Mouse (Mus musculus): ENCODE results near the gene Trim50. TPM values are rescaled to one million over a fixed set of nuclear protein-coding genes. Genes with fewer than 3 reads are reported as not detected.
"Not testable (repeated sequence)": the region's sequence is repeated elsewhere in the genome, so short reads cannot be mapped to it uniquely, and the experiment has no call there.

The Trim50 gene
- polyA plus RNA-seq, 1 experiment from 2014 or later: not detected

DNA sequence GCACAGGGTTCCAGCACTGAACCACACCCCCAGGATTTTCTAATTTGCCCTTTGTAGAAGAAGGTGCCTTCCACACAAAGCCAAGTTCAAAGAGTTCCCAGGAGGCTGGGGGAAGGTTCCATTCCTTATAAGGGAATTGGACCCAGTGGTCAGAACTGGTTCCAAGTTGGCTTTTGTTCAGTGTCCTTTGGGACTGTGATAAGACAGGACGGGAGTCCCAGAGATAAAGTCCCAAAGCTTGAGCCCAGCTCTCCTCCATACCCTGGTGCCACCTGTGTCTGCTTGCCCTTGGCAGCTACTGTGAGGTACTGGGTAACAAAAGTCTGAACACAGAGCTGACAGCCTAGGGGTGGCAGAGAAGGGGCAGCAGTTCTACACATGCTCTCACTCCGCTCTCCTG lies 6.7 kb downstream of the Trim50 start:
- peaks cover 2% of the 10 kb centered on the region; the same call in 1 of the 2 replicates for H3K9me3 ChIP-seq (ENCODE audit: control insufficient read depth, low read length)
- H3K4me3 ChIP-seq (ENCODE audit: low read depth, low read length): no peak overlapping the region
- 86% methylated on average over 2 of the region's 2 CpGs for WGBS
- no peaks in the 10 kb centered on the region for H3K27me3 ChIP-seq (replicated peaks; ENCODE audit: control insufficient read depth, insufficient read depth, low read length)
- no peak overlapping the region for H3K27ac ChIP-seq (ENCODE audit: low read depth, low read length)
- H3K4me1 ChIP-seq (replicated peaks; ENCODE audit: control insufficient read depth, insufficient read depth, low read length): no peaks in the 10 kb centered on the region
- ATAC-seq (replicated peaks; ENCODE audit: low FRiP score): no peak
- H3K4me2 ChIP-seq: no peak overlapping the region
- DNase-seq (ENCODE audit: low spot score): no peak
- H3K36me3 ChIP-seq (ENCODE audit: control insufficient read depth, insufficient read depth, low read length): no peaks in the 10 kb centered on the region
- H3K9ac ChIP-seq (ENCODE audit: low read depth, low read length): no peak overlapping the region

- Histone ChIP-seq H3K9ac (ENCODE audit: low read depth, low read length) (no peak overlapping the region), H3K4me1 (replicated peaks; ENCODE audit: control insufficient read depth, insufficient read depth, low read length) (no peaks in the 10 kb centered on the region), H3K4me2 (no peak overlapping the region), H3K36me3 (ENCODE audit: control insufficient read depth, insufficient read depth, low read length) (no peaks in the 10 kb centered on the region), H3K4me3 (ENCODE audit: low read depth, low read length) (no peak overlapping the region), H3K27me3 (replicated peaks; ENCODE audit: control insufficient read depth, insufficient read depth, low read length) (no peaks in the 10 kb centered on the region), H3K27ac (ENCODE audit: low read depth, low read length) (no peak overlapping the region), H3K9me3 (ENCODE audit: control insufficient read depth, low read length) (peaks cover 2% of the 10 kb centered on the region; the same call in 1 of the 2 replicates)
- 86% methylated on average over 3 of the region's 3 CpGs for WGBS
- DNase-seq (ENCODE audit: low spot score) (no peak), ATAC-seq (replicated peaks; ENCODE audit: low FRiP score) (no peak)
Observed at GRCm38 (mm10) chr5:135362572-135362971, 9.5 kb downstream of the Trim50 start.

- Histone ChIP-seq H3K4me2 (no peak overlapping the region), H3K27ac (ENCODE audit: low read depth, low read length) (no peak overlapping the region), H3K36me3 (ENCODE audit: control insufficient read depth, insufficient read depth, low read length) (no peaks in the 10 kb centered on the region), H3K4me3 (ENCODE audit: low read depth, low read length) (no peak overlapping the region), H3K9ac (ENCODE audit: low read depth, low read length) (no peak overlapping the region), H3K27me3 (replicated peaks; ENCODE audit: control insufficient read depth, insufficient read depth, low read length) (no peaks in the 10 kb centered on the region), H3K9me3 (ENCODE audit: control insufficient read depth, low read length) (no peaks in the 10 kb centered on the region), H3K4me1 (replicated peaks; ENCODE audit: control insufficient read depth, insufficient read depth, low read length) (no peaks in the 10 kb centered on the region)
- WGBS: 31% methylated on average over 12 of the region's 12 CpGs
- no peak; the same call in 1 of the 2 replicates for ATAC-seq (replicated peaks; ENCODE audit: low FRiP score)
- DNase-seq (ENCODE audit: low spot score): peak; percentile 51
Observed at GRCm38 (mm10) chr5:135363540-135363939, 10.4 kb downstream of the Trim50 start.

- H3K4me1 ChIP-seq (replicated peaks; ENCODE audit: control insufficient read depth, insufficient read depth, low read length): peaks cover 11% of the 10 kb centered on the region
- H3K9me3 ChIP-seq (ENCODE audit: control insufficient read depth, low read length): no peaks in the 10 kb centered on the region
- DNase-seq (ENCODE audit: low spot score) (no peak), ATAC-seq (replicated peaks; ENCODE audit: low FRiP score) (no peak)
- 53% methylated on average over 6 of the region's 6 CpGs for WGBS
- H3K4me2 ChIP-seq: no peak overlapping the region
- no peaks in the 10 kb centered on the region for H3K27me3 ChIP-seq (replicated peaks; ENCODE audit: control insufficient read depth, insufficient read depth, low read length)
- H3K4me3 ChIP-seq (ENCODE audit: low read depth, low read length): no peak overlapping the region
- H3K36me3 ChIP-seq (ENCODE audit: control insufficient read depth, insufficient read depth, low read length): peaks cover 12% of the 10 kb centered on the region
- H3K27ac ChIP-seq (ENCODE audit: low read depth, low read length): no peak overlapping the region
- H3K9ac ChIP-seq (ENCODE audit: low read depth, low read length): no peak overlapping the region
Observed at GRCm38 (mm10) chr5:135367841-135368240, 14.7 kb downstream of the Trim50 start.

GRCm38 (mm10) chr5:135368312-135368711 lies 15.2 kb downstream of the Trim50 start:
- ATAC-seq (replicated peaks; ENCODE audit: low FRiP score) (no peak), DNase-seq (ENCODE audit: low spot score) (no peak)
- Histone ChIP-seq H3K9ac (ENCODE audit: low read depth, low read length) (no peak overlapping the region), H3K4me1 (replicated peaks; ENCODE audit: control insufficient read depth, insufficient read depth, low read length) (peaks cover 11% of the 10 kb centered on the region), H3K36me3 (ENCODE audit: control insufficient read depth, insufficient read depth, low read length) (peaks cover 15% of the 10 kb centered on the region), H3K9me3 (ENCODE audit: control insufficient read depth, low read length) (no peaks in the 10 kb centered on the region), H3K4me2 (no peak overlapping the region), H3K27me3 (replicated peaks; ENCODE audit: control insufficient read depth, insufficient read depth, low read length) (no peaks in the 10 kb centered on the region), H3K4me3 (ENCODE audit: low read depth, low read length) (no peak overlapping the region), H3K27ac (ENCODE audit: low read depth, low read length) (no peak overlapping the region)
- WGBS: 81% methylated on average over 6 of the region's 6 CpGs

DNA sequence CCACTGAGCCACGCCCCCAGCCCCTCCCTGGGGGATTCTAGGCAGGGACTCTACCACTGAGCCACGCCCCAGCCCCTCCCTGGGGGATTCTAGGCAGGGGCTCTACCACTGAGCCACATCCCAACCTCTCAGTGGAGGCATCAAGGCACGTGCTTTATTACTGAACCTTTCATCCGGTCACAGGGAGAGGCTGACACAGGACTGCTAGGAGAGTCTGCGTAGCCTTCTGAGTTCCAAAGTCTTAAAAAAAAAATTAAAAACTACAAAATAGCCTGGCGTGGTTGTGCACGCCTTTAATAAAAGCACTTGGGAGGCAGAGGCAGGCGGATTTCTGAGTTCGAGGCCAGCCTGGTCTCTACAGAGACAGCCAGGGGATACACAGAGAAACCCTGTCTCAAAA lies 16.1 kb downstream of the Trim50 start:
- DNase-seq (ENCODE audit: low spot score); H3K9me3 ChIP-seq (ENCODE audit: control insufficient read depth, low read length); H3K27me3 ChIP-seq (replicated peaks; ENCODE audit: control insufficient read depth, insufficient read depth, low read length); ATAC-seq (replicated peaks; ENCODE audit: low FRiP score): not testable (repeated sequence)
- Histone ChIP-seq H3K4me1 (replicated peaks; ENCODE audit: control insufficient read depth, insufficient read depth, low read length) (peaks cover 11% of the 10 kb centered on the region), H3K36me3 (ENCODE audit: control insufficient read depth, insufficient read depth, low read length) (peaks cover 24% of the 10 kb centered on the region), H3K4me3 (ENCODE audit: low read depth, low read length) (peak overlapping the region; percentile 97), H3K4me2 (peak overlapping the region; percentile 86), H3K9ac (ENCODE audit: low read depth, low read length) (peak overlapping the region; percentile 92), H3K27ac (ENCODE audit: low read depth, low read length) (peak overlapping the region; percentile 79)
- WGBS: 53% methylated on average over 9 of the region's 9 CpGs

DNA sequence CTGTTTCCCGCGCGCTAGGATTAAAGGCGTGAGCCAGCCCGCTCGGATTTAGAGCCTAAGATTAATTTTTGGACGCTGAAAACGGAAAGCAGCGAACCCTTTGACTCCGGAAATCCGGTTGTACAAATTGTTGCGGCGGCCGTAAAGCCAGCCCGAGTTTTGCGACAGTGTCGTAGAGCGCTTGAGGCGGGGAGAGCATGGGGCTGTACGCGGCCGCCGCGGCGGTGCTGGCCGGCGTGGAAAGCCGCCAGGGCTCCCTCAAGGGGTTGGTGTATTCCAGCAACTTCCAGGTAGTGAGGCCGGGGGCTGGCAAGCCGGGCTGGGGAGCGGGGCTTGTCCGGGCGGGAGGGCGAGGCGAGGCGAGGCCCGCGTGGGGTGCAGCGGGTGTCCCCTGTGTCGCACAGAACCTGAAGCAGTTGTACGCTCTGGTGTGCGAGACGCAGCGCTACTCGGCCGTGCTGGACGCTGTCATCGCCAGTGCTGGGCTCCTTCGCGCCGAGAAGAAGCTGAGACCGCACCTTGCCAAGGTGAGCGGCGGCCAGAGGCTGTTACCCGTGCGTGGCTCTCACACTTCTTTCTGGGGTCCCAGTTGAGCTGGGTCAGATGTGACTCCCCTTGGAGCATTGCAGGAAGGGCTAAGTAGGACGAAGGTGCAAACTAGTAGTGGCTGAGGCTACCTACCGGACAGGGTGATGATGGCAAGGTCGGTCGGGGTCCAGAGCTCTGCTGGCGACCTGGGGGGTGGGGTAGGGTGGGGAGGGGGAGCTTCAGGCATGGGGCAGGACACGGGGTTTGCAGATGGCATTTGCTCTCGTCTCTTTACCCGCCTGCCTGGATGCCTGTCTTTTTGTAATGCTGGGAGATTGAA lies 16.9 kb downstream of the Trim50 start, which contains the start of gene Nsun5:
Gene Nsun5, plus strand, starts transcription at position 167 of the 868 bp plus-strand sequence.
- H3K36me3 ChIP-seq (ENCODE audit: control insufficient read depth, insufficient read depth, low read length): peaks cover 30% of the 10 kb centered on the region
- no peaks in the 10 kb centered on the region for H3K27me3 ChIP-seq (replicated peaks; ENCODE audit: control insufficient read depth, insufficient read depth, low read length)
- H3K4me3 ChIP-seq (ENCODE audit: low read depth, low read length): peak within 1 kb of the TSS; percentile 97
- under 1% methylated on average over 64 of the region's 64 CpGs for WGBS
- DNase-seq (ENCODE audit: low spot score): peak; percentile 94
- H3K27ac ChIP-seq (ENCODE audit: low read depth, low read length): peak within 1 kb of the TSS; percentile 79
- peak; percentile 80 for ATAC-seq (replicated peaks; ENCODE audit: low FRiP score)
- peak within 1 kb of the TSS; percentile 86 for H3K4me2 ChIP-seq
- no peaks in the 10 kb centered on the region for H3K9me3 ChIP-seq (ENCODE audit: control insufficient read depth, low read length)
- H3K4me1 ChIP-seq (replicated peaks; ENCODE audit: control insufficient read depth, insufficient read depth, low read length): peaks cover 11% of the 10 kb centered on the region
- H3K9ac ChIP-seq (ENCODE audit: low read depth, low read length): peak within 1 kb of the TSS; percentile 92

DNA sequence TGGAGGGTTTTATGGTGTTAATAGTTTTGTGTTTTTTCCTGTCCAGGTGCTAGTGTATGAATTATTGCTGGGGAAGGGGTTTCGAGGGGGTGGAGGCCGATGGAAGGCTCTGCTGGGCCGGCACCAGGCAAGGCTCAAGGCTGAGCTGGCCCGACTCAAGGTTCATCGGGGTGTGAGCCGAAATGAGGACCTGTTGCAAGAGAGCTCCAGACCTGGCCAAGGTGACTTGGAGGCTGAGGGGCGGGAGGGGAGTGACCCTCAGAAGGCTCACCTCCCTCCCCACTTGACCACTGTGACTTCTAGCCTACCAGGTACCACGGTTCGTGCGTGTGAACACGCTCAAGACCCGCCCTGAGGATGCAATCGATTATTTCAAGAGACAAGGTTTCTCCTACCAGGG lies 18.1 kb downstream of the Trim50 start:
- Histone ChIP-seq H3K27ac (ENCODE audit: low read depth, low read length) (no peak overlapping the region), H3K4me1 (replicated peaks; ENCODE audit: control insufficient read depth, insufficient read depth, low read length) (peaks cover 11% of the 10 kb centered on the region), H3K4me2 (peak overlapping the region; percentile 86), H3K4me3 (ENCODE audit: low read depth, low read length) (no peak overlapping the region; the same call in 1 of the 2 replicates), H3K36me3 (ENCODE audit: control insufficient read depth, insufficient read depth, low read length) (peaks cover 42% of the 10 kb centered on the region), H3K9me3 (ENCODE audit: control insufficient read depth, low read length) (no peaks in the 10 kb centered on the region), H3K27me3 (replicated peaks; ENCODE audit: control insufficient read depth, insufficient read depth, low read length) (no peaks in the 10 kb centered on the region), H3K9ac (ENCODE audit: low read depth, low read length) (no peak overlapping the region)
- ATAC-seq (replicated peaks; ENCODE audit: low FRiP score): no peak
- DNase-seq (ENCODE audit: low spot score): no peak
- 91% methylated on average over 13 of the region's 13 CpGs for WGBS

DNA sequence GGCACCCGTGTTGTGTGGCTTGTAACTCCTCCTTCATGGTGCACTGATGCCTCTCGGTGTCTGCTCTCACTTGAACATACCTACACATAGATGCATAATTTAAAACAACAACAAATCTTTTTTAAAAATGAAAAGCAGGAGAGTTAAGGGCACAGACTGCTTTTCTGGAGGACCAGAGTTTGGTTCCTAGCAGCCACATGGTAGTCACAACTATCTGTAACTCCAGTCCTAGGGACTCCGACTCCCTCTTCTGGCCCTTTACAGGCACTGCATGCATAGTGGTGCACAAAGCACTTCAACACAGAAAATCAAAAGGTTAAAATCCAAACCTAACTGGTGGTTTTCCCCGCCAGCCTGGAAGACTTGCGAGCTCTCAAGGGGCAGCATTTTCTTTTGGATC lies 20.5 kb downstream of the Trim50 start:
- WGBS: 94% methylated on average over 5 of the region's 5 CpGs
- no peak for DNase-seq (ENCODE audit: low spot score)
- H3K9me3 ChIP-seq (ENCODE audit: control insufficient read depth, low read length): no peaks in the 10 kb centered on the region

More for the DNA sequence above, 20.5 kb downstream of the Trim50 start:
- Histone ChIP-seq H3K4me1 (replicated peaks; ENCODE audit: control insufficient read depth, insufficient read depth, low read length) (peaks cover 11% of the 10 kb centered on the region), H3K27ac (ENCODE audit: low read depth, low read length) (no peak overlapping the region), H3K36me3 (ENCODE audit: control insufficient read depth, insufficient read depth, low read length) (peaks cover 53% of the 10 kb centered on the region), H3K27me3 (replicated peaks; ENCODE audit: control insufficient read depth, insufficient read depth, low read length) (no peaks in the 10 kb centered on the region), H3K4me2 (no peak overlapping the region), H3K9ac (ENCODE audit: low read depth, low read length) (no peak overlapping the region), H3K4me3 (ENCODE audit: low read depth, low read length) (no peak overlapping the region)
- no peak for ATAC-seq (replicated peaks; ENCODE audit: low FRiP score)

Measured in liver, embryonic 11.5 days (tissue).